Mouse (Mus musculus) gastrocnemius, adult 2 months (tissue): Measurements from ENCODE around the gene Med13l. TPM values are rescaled to one million over a fixed set of nuclear protein-coding genes. Genes with fewer than 3 reads are reported as not detected.

ENCODE experiments used
- DNase-seq: peaks from one replicate; pipeline ENCODE4 v3.0.0; 2022
- H3K27ac ChIP-seq: fragments of 200-600 bp; 2 replicates; pipeline ENCODE4 v1.8.1; 2022; ENCODE audit warnings: mild to moderate bottlenecking
- H3K4me3 ChIP-seq: fragments of 200-600 bp; 2 replicates; pipeline ENCODE4 v1.8.1; 2022; ENCODE audit warnings: mild to moderate bottlenecking, moderate library complexity
- CTCF ChIP-seq: fragments of 200-600 bp; IDR thresholded peaks from 2 replicates; pipeline ENCODE4 v1.8.1; 2022; ENCODE audit warnings: antibody characterized with exemption, mild to moderate bottlenecking, moderate library complexity
- intact Hi-C: fragments of 180-260 bp; cut with DNase I; formaldehyde crosslinking; loops from one replicate; pipeline ENCODE4 v1.15.1; 2025
- total RNA-seq, 2 experiments: library from RNA; stranded (reverse); gene quantifications; 2 replicates each; pipeline ENCODE4 v1.2.3; 2021

Gene Med13l
- total RNA-seq, 2 experiments from 2014 or later = 21.5 to 28.3 TPM

DNA sequence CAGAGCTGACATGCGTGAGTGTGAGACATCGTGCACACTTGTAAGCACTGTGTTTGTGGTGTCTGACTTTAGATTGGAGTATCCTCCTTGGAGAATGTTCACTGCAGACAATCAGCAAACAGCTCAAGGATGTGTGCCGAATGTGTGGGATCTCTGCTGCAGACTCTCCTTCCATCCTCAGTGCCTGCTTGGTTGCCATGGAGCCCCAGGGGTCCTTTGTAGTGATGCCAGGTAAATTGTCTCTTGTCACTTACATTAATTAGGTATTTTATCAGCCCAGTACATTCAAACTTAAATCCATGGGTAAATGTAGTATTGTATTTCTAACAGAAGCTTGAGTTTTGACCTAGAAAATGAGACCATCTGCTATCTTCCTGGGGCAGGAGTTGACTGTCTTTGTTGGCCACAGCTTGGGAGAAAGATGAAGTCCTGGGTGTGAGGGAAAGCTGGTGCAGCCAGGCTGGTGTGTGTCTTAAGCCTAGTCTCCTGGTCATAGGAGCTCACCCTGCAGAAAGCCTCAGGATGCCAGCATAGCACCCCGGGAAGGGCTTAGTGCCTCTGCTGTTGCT, 193.8 kb downstream of the Med13l start:
- no peak overlapping the region for H3K27ac ChIP-seq
- no peak overlapping the region for H3K4me3 ChIP-seq
- intact Hi-C loops = no loop called here
- no peak for DNase-seq
- TF ChIP-seq CTCF = no peak

DNA sequence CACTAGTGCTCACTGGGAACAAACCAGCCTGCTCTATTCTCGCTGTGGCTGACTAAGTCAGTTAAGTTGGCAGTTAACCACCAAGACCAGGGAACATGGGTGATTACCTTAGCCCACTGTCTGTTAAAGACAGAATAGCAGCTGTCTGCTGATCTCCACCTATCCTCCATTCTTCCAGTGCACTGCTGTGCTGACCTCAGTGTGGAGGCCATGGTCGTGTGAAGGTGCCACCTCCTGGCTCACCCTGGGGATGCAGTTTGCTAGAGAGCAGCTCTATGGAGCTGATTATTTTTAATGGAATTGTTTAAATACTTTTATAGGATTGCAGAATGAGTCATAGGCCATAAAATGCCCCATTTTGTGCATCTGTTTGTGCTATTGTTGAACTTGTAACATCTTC, 195.6 kb downstream of the Med13l start:
- Histone ChIP-seq H3K4me3 (no peak overlapping the region), H3K27ac (no peak overlapping the region)
- intact Hi-C loops = loop anchor here (5.0 kb wide), 1 partner anchor 489 kb away; no protein-coding TSS in a partner anchor
- TF ChIP-seq CTCF = peak; percentile 48
- no peak for DNase-seq

DNA sequence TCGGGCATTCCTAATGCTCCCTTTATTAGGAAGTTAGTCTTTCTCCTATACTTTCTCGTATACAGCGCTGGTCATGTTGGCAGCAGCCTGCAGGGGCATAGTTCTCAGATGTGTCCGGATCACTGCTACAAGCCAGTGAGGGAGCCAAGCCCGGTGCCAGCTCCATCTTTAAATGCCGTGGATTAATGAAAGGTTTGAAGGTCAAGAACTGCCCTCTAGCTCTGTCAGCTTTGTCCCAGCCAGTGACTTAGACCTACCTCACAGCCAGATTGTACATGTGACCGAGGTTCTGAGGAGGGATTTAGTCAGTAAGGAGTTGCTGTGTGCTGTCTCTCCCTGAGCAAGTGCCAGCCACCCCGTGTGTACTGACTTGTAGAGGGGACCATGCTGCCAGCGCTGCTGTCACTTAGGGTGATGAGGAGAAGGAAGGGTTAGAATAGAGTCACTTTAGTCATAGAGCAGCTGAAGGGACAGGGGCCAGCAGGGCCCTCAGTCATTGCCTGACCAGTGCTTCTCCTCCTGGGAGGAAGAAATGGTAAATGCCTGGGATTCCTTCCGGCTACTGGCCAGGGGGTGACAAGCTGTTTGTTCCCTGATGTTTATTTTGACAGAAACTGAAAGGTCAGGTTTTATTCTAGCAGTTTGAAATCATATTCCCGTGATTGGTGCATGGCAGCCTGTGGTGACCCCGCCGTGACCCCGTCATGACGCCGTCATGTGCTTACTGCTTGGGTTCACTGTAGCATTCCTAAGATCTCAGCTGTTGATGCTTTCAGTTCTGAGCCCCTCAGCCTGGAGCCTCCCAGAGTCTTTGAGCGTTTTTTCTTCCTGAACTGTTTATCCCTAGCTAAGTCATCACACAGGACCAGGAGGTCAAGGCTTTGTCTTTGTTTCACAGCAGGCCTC, 197.2 kb downstream of the Med13l start:
- Histone ChIP-seq H3K4me3 (no peak overlapping the region), H3K27ac (0 out of 2 replicates have a peak overlapping the region, but pooled peaks have one; percentile 20)
- intact Hi-C loops = loop anchor here (5.0 kb wide), 1 partner anchor 490 kb away; no protein-coding TSS in a partner anchor
- no peak for DNase-seq
- peak; percentile 5; the same call in 1 of the 2 replicates for TF ChIP-seq CTCF

DNA sequence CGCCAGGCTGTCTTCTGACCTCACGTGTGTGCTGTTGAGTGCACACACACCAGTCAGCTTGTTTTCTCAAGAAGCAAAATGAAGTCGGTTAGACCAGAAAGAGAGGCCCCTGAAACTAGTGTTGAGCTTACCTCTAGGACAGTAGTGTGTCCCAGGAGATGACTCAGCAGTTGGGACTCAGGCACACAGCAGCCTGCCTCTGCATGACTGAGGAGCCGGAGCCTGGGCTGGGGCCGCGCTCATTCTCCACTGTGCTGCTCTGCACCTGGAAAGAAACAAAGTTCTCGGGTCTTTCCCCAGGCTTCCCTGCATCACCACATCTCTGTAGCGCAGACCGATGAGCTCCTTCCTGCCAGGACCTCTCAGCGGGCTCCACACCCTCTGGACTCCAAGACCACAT, 200.5 kb downstream of the Med13l start:
- H3K27ac ChIP-seq = no peak overlapping the region
- H3K4me3 ChIP-seq = no peak overlapping the region
- TF ChIP-seq CTCF = no peak
- no peak for DNase-seq
- intact Hi-C loops = no loop called here

DNA sequence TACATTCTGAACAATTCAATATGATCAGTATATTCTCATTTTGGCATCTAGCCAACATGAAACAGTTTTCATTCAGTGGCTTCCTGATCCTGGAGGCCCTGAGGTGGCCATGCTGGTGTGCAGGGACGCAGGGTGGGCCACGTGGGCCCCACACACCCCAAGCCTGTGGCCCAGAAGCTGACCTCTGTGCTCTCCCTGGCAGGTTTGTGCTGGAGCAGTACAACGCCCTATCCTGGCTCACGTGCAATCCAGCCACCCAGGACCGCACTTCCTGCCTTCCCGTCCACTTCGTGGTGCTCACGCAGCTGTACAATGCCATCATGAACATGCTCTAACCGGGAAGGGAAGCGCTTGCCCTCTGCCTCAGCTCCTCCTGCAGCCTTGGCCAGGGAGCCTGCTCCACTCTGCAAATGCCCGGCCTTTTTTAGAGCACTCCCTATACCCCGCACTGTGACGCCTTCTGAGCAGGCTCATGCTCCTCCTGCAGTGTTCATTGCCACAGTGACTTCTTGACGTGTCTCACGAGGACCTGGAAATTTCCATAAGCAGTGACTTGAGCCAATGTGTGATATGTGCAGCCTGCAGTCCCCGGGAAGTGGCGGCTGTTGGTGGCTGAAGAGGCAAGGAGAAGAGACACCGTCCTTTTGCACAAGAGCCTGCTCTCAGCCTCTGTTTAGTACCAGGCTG, 202.2 kb downstream of the Med13l start:
- no peak overlapping the region for H3K4me3 ChIP-seq
- intact Hi-C loops = no loop called here
- no peak for TF ChIP-seq CTCF
- no peak overlapping the region for H3K27ac ChIP-seq
- DNase-seq = no peak

DNA sequence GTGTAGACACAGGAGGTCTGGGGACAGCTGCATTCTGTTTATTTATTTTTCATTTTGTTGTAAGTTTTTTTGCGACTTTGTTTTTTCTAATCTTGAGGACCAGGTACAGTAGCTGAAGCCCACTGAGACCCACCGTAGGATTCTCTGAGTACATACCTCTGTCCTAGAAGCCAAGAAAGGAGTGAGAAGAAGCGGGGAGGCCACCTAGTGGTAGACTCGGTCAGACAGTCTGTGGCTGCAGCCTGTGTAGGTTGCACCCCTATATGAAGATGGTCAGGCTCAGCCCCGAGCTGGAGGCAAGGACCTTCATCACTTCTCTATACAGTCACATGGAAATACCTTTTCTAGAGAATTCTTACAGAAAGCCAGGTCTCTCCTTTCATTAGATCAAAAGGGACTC, 202.9 kb downstream of the Med13l start:
- TF ChIP-seq CTCF = peak; percentile 58
- intact Hi-C loops = no loop called here
- DNase-seq = no peak

DNA sequence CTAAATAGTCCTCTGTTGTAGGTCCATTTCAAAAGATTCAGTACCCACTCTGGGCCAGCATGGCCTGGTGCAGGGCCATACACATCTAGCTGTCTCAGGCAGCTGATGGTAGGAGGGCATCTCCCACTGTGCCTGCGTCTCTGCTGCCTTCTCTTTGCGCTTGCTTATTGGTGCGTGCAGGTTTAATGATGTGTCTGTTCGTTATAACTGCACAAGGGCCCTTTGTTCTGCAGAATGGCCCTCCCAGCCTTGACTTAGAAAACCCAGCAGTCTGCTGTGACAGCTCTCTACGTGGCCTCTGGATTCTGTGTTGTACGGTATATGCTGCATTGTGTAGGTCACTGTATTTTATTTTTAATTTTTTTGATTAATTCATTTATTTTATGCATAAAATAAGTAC, 208.7 kb downstream of the Med13l start:
- DNase-seq = no peak
- Histone ChIP-seq H3K4me3 (no peak overlapping the region), H3K27ac (no peak overlapping the region)
- TF ChIP-seq CTCF = no peak
- intact Hi-C loops = no loop called here

More for the DNA sequence above, 202.9 kb downstream of the Med13l start:
- Histone ChIP-seq H3K4me3 (no peak overlapping the region), H3K27ac (no peak overlapping the region)

DNA sequence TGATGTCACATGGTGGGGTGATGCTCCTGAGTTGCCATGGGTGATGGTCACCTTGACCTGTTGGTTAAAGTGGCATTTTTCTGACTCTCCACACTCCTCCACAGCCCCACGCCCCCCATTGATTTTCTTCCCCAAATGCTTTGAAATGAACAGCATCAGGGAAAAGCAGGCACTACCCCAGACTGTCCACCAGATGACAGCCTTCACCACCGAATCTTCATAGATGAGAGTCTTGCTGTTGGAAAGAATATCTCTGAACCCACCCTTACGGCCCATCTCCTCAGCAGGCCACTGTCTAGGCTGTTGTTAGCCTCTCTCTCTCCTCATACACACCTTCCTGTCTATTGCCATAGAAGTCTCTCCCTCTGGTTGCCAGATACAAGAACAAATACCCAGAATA, 213.4 kb downstream of the Med13l start:
- Histone ChIP-seq H3K4me3 (no peak overlapping the region), H3K27ac (no peak overlapping the region)
- DNase-seq = peak; percentile 22
- intact Hi-C loops = loop anchor here (5.0 kb wide), 1 partner anchor 938 kb away; no protein-coding TSS in a partner anchor
- peak; percentile 81 for TF ChIP-seq CTCF

DNA sequence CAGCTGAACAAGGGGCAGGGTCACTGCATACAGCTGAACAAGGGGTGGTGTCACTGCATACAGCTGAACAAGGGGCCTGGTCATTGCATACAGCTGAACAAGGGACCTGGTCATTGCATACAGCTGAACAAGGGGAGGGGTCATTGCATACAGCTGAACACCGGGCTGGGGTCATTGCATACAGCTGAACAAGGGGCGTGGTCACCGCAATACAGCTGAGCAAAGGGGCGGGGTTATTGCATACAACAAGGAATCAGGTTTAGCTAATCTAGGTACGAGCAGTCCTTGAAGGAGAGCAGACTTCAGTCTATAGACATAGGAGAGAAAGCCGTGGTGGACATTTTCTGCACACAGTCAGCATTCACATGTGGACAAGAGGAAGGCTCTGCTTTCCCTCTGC, 215.9 kb downstream of the Med13l start:
- DNase-seq = no peak
- intact Hi-C loops = no loop called here
- no peak for TF ChIP-seq CTCF
- Histone ChIP-seq H3K4me3 (no peak overlapping the region), H3K27ac (no peak overlapping the region)

DNA sequence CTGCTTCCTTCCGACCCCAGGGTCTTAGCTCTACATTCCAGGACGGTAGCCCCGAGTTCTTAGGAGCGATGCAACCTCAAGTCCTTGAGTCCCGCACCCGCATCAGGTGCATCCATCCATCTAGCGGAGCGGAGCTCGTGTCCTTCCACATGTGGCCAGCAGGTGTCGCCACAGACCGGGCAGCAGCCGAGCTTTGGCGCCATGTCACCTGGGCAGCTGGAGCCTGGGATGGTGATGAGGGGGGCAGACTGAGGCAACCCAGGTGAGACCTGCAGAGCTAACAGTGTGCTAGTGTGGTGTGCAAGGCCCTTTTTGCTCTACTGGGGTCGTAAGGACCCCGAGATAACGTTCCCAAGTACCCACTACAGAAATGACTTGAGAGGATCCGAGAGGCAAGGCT, 221.1 kb downstream of the Med13l start:
- H3K4me3 ChIP-seq = no peak overlapping the region
- DNase-seq = peak; percentile 88
- intact Hi-C loops = loop anchor here (1.0 to 2.0 kb wide), 3 partner anchors 33 to 909 kb away; no protein-coding TSS in a partner anchor
- H3K27ac ChIP-seq = peak overlapping the region; percentile 80
- TF ChIP-seq CTCF = peak; percentile 100; the same call in 1 of the 2 replicates

DNA sequence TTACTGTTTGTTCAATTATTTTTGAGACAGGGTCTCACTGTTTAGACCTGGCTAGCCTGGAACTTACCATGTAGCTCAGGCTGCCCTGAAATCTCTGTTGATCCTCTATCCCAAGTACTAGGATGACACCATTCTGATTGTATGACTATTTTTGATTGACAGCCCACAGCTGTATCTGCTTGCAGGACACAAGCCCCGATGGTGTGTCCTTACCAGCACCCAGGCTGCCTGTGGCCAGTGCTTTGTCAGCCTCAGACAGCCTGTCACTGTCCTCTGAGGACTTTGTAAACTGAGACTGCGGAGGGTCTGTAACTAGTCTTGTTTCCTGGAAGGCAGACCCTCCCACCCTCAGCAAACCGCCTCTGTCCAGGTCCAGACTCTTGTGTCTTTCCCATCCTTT, 221.7 kb downstream of the Med13l start:
- H3K4me3 ChIP-seq = no peak overlapping the region
- peak; percentile 63 for DNase-seq
- no peak for TF ChIP-seq CTCF
- peak overlapping the region; percentile 80 for H3K27ac ChIP-seq
- intact Hi-C loops = no loop called here

DNA sequence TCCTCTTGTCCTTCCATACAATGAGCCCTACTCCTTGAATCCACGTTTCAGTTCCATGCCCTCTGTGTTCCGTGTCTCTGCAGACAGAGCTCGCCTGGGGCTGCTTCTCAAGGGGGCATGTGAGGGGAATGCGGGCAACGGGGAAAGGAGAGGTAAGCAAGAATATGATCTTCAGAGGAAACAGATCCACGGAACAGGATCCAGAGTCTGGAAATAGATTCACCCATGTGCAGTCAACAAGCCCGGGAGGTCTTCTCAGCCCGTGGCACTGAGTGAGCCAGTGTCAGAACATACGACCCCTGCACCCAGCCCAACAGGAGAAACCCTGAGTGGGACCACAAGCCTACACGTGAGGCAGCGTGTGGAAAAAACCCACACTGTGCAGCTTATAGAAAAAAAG, 228.7 kb downstream of the Med13l start:
- no peak for TF ChIP-seq CTCF
- peak overlapping the region; percentile 94 for H3K27ac ChIP-seq
- intact Hi-C loops = loop anchor here (1.0 kb wide), 1 partner anchor 24 kb away; no protein-coding TSS in a partner anchor
- peak; percentile 73 for DNase-seq
- H3K4me3 ChIP-seq = peak overlapping the region; percentile 54
